Mouse (Mus musculus) bone marrow, adult 2 months (tissue): ENCODE data around the gene Gm10842.
"Not testable (repeated sequence)": the region's sequence is repeated elsewhere in the genome, so short reads cannot be mapped to it uniquely, and the experiment has no call there.

ENCODE experiments used
- CTCF ChIP-seq: fragments of 200-500 bp; IDR thresholded peaks from 2 replicates; pipeline ENCODE4 v1.5.1; 2011; ENCODE audit warnings: low read length, control low read depth; ENCODE audit not compliant: control insufficient read depth, insufficient read depth
- POLR2A ChIP-seq: fragments of 200-500 bp; IDR thresholded peaks from 2 replicates; pipeline ENCODE4 v1.6.1; 2011; ENCODE audit warnings: low read depth, mild to moderate bottlenecking, control low read depth, low read length, borderline replicate concordance; ENCODE audit not compliant: control insufficient read depth

DNA sequence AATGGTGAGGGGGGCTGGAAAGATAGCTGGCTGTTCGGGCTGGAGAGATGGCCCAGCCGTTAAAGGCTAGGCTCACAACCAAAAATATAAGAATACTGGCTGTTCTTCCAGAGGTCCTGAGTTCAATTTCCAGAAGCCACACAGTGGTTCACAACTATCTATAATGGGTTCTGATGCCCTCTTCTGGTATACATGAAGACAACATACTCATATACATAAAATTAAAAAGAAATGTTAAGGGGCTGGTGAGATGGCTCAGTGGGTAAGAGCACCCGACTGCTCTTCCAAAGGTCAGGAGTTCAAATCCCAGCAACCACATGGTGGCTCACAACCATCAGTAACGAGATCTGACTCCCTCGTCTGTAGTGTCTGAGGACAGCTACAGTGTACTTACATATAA lies 24.9 kb upstream of the Gm10842 start:
- TF ChIP-seq CTCF, POLR2A: not testable (repeated sequence)
